Mouse (Mus musculus) cerebellum, adult 2 months (tissue): ENCODE measurements at regions not wholly inside any gene's neighbourhood (a gene's known extent, or its start where the extent isn't known, plus 50 kb on each side); places are given as distances from the start of the nearest gene placed in this dataset.

Experiments
- CTCF ChIP-seq: fragments of 200-500 bp; IDR thresholded peaks from 2 replicates; pipeline ENCODE4 v1.5.1; 2011; ENCODE audit warnings: low read depth, mild to moderate bottlenecking, control low read depth, low read length, moderate library complexity, borderline replicate concordance; ENCODE audit not compliant: insufficient read depth
- POLR2A ChIP-seq: fragments of 200-500 bp; IDR thresholded peaks from 2 replicates; pipeline ENCODE4 v1.6.1; 2011; ENCODE audit warnings: low read length, control low read depth, borderline replicate concordance; ENCODE audit not compliant: insufficient read depth

DNA sequence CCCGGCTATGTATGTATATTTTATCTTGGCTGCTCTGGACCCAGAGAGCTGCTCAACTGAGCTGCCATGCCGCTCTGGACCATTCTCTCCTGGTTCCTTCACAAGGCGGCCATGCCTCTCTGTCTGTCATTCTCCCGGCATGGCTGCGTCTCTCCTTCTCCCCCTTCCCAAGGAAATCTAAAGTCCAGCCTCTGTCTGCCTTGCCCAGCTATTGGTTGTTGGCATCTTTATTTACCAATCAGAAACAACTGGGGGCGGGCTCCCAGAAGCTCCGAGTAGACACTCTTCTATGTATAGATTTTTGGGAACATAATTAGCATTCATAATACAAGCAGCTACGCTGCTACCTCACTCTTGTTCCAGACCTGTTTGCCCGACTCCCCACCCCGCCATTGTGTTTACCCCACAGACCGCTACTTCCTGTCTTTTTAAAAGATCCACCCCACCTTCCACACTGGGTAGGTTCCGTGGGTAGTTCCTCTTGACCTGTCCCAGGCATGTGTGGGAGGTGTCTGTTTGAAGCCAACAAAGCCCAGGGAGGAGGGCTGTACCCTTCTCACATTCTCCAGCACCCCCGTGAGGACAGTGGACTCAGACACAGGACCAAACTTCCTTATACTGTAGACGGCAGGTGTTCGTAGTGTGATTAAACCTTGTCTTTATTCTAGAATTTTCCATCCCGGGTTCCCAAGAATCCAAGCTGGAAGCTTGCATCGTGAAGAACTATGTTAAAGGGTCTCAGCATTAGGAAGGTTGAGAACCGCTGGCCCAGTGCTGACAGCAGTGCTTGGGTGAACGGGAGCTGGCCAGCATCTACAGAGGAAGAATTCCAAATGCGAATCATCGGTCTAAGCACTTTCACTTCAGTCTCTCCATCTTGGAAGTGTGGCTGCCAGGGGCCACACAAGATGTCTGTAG, 67.7 kb upstream of the Medag start:
- no peak for TF ChIP-seq CTCF
- no peak for TF ChIP-seq POLR2A
